Mouse (Mus musculus): ENCODE measurements around the gene Rabep1. TPM values are rescaled to one million over a fixed set of nuclear protein-coding genes. Genes with fewer than 3 reads are reported as not detected.
"Not testable (repeated sequence)": the region's sequence is repeated elsewhere in the genome, so short reads cannot be mapped to it uniquely, and the experiment has no call there.

The Rabep1 gene
- total and polyA plus RNA-seq, 2 experiments from 2014 or later, result 12.2 to 29.8 TPM

- H3K9ac ChIP-seq (replicated peaks; ENCODE audit: low read depth, low read length), result peak overlapping the region; percentile 89; the same call in 1 of the 2 replicates
- H3K27me3 ChIP-seq (ENCODE audit: control insufficient read depth, insufficient read depth, low read length), result no peaks in the 10 kb centered on the region
- peak; percentile 18 for DNase-seq (ENCODE audit: low spot score)
- H3K4me3 ChIP-seq (ENCODE audit: low read depth, low read length), result peak overlapping the region; percentile 83
- H3K36me3 ChIP-seq (replicated peaks; ENCODE audit: control insufficient read depth, insufficient read depth, low read length), result no peaks in the 10 kb centered on the region
- peak overlapping the region; percentile 91 for H3K4me2 ChIP-seq (ENCODE audit: low read depth, low read length)
- no peaks in the 10 kb centered on the region for H3K9me3 ChIP-seq (replicated peaks; ENCODE audit: control insufficient read depth, low read length)
- TF ChIP-seq CTCF (IDR thresholded peaks at IDR 0.05; ENCODE audit: low read depth), result no peak
- no peak for TF ChIP-seq EP300 (IDR thresholded peaks at IDR 0.05; ENCODE audit: low read depth)
- ATAC-seq (ENCODE audit: insufficient read depth, low read depth), result no peak
- WGBS, result 17% methylated on average over 12 of the region's 12 CpGs
- H3K27ac ChIP-seq (ENCODE audit: low read depth), result peak overlapping the region; percentile 83
- peaks cover 20% of the 10 kb centered on the region for H3K4me1 ChIP-seq (ENCODE audit: control insufficient read depth, insufficient read depth)
Observed at GRCm38 (mm10) chr11:70843701-70844551, 652 bp upstream of the Rabep1 start.

GRCm38 (mm10) chr11:70845457-70845978, 940 bp downstream of the Rabep1 start:
- WGBS, result 2% methylated on average over 19 of the region's 19 CpGs
- Histone ChIP-seq H3K4me3 (ENCODE audit: low read depth, low read length) (peak overlapping the region; percentile 83), H3K4me1 (ENCODE audit: control insufficient read depth, insufficient read depth) (peaks cover 20% of the 10 kb centered on the region), H3K27me3 (ENCODE audit: control insufficient read depth, insufficient read depth, low read length) (no peaks in the 10 kb centered on the region), H3K9me3 (replicated peaks; ENCODE audit: control insufficient read depth, low read length) (no peaks in the 10 kb centered on the region), H3K27ac (ENCODE audit: low read depth) (peak overlapping the region; percentile 83; the same call in 1 of the 2 replicates), H3K4me2 (ENCODE audit: low read depth, low read length) (peak overlapping the region; percentile 91), H3K36me3 (replicated peaks; ENCODE audit: control insufficient read depth, insufficient read depth, low read length) (no peaks in the 10 kb centered on the region), H3K9ac (replicated peaks; ENCODE audit: low read depth, low read length) (peak overlapping the region; percentile 89)
- no peak for TF ChIP-seq EP300 (IDR thresholded peaks at IDR 0.05; ENCODE audit: low read depth)
- TF ChIP-seq CTCF (IDR thresholded peaks at IDR 0.05; ENCODE audit: low read depth), result no peak
- no peak for ATAC-seq (ENCODE audit: insufficient read depth, low read depth)
- no peak for DNase-seq (ENCODE audit: low spot score)

- TF ChIP-seq EP300 (IDR thresholded peaks at IDR 0.05; ENCODE audit: low read depth), result no peak
- TF ChIP-seq CTCF (IDR thresholded peaks at IDR 0.05; ENCODE audit: low read depth), result no peak
- WGBS, result 37% methylated on average over 2 of the region's 2 CpGs
- H3K4me3 ChIP-seq (ENCODE audit: low read depth, low read length), result peak overlapping the region; percentile 83
Observed at GRCm38 (mm10) chr11:70846029-70846428, 1.5 kb downstream of the Rabep1 start.

GRCm38 (mm10) chr11:70860371-70860770, 15.8 kb downstream of the Rabep1 start:
- H3K9me3 ChIP-seq (replicated peaks; ENCODE audit: control insufficient read depth, low read length), result no peaks in the 10 kb centered on the region
- DNase-seq (ENCODE audit: low spot score) (no peak), ATAC-seq (ENCODE audit: insufficient read depth, low read depth) (no peak)
- TF ChIP-seq EP300 (IDR thresholded peaks at IDR 0.05; ENCODE audit: low read depth) (no peak), CTCF (IDR thresholded peaks at IDR 0.05; ENCODE audit: low read depth) (no peak)
- H3K27ac ChIP-seq (ENCODE audit: low read depth), result no peak overlapping the region
- 96% methylated on average over 1 of the region's 1 CpGs for WGBS
- H3K36me3 ChIP-seq (replicated peaks; ENCODE audit: control insufficient read depth, insufficient read depth, low read length), result no peaks in the 10 kb centered on the region
- no peak overlapping the region for H3K4me3 ChIP-seq (ENCODE audit: low read depth, low read length)
- no peak overlapping the region for H3K9ac ChIP-seq (replicated peaks; ENCODE audit: low read depth, low read length)
- H3K4me2 ChIP-seq (ENCODE audit: low read depth, low read length), result no peak overlapping the region
- no peaks in the 10 kb centered on the region for H3K27me3 ChIP-seq (ENCODE audit: control insufficient read depth, insufficient read depth, low read length)
- H3K4me1 ChIP-seq (ENCODE audit: control insufficient read depth, insufficient read depth), result peaks cover 6% of the 10 kb centered on the region; the same call in 1 of the 2 replicates

More at GRCm38 (mm10) chr11:70846029-70846428, 1.5 kb downstream of the Rabep1 start:
- no peak for DNase-seq (ENCODE audit: low spot score)
- Histone ChIP-seq H3K27ac (ENCODE audit: low read depth) (no peak overlapping the region), H3K9ac (replicated peaks; ENCODE audit: low read depth, low read length) (no peak overlapping the region), H3K9me3 (replicated peaks; ENCODE audit: control insufficient read depth, low read length) (no peaks in the 10 kb centered on the region), H3K36me3 (replicated peaks; ENCODE audit: control insufficient read depth, insufficient read depth, low read length) (no peaks in the 10 kb centered on the region), H3K4me1 (ENCODE audit: control insufficient read depth, insufficient read depth) (peaks cover 20% of the 10 kb centered on the region), H3K4me2 (ENCODE audit: low read depth, low read length) (peak overlapping the region; percentile 91), H3K27me3 (ENCODE audit: control insufficient read depth, insufficient read depth, low read length) (no peaks in the 10 kb centered on the region)
- no peak for ATAC-seq (ENCODE audit: insufficient read depth, low read depth)

GRCm38 (mm10) chr11:70863204-70863603, 18.6 kb downstream of the Rabep1 start:
- not testable (repeated sequence) for H3K9me3 ChIP-seq (replicated peaks; ENCODE audit: control insufficient read depth, low read length); ATAC-seq (ENCODE audit: insufficient read depth, low read depth); H3K36me3 ChIP-seq (replicated peaks; ENCODE audit: control insufficient read depth, insufficient read depth, low read length); H3K4me2 ChIP-seq (ENCODE audit: low read depth, low read length); H3K27ac ChIP-seq (ENCODE audit: low read depth); DNase-seq (ENCODE audit: low spot score); H3K9ac ChIP-seq (replicated peaks; ENCODE audit: low read depth, low read length); H3K4me1 ChIP-seq (ENCODE audit: control insufficient read depth, insufficient read depth); H3K4me3 ChIP-seq (ENCODE audit: low read depth, low read length); H3K27me3 ChIP-seq (ENCODE audit: control insufficient read depth, insufficient read depth, low read length)
- 62% methylated on average over 2 of the region's 2 CpGs for WGBS
